In genomic region chr11:3686318-3686717, GRCm38 (mm10) we compare ENCODE assay signal across 20 mouse cellular contexts. TPM values are rescaled to one million over a fixed set of nuclear protein-coding genes. Genes with fewer than 3 reads are reported as not detected.
A peak's percentile ranks its signal among the peaks of the same experiment; 100 is the strongest.
DNase-seq lines count a peak whose midpoint lies in the region; TF ChIP-seq lines count a peak whose summit lies in the region.
"Had no signal": no experiment of that assay in that cellular context is flagged by ENCODE, and none has a peak within 500 bp of the region (broad histone marks: within the 10 kb centered on the region; RNA-seq: fewer than 3 reads in every experiment).

No protein-coding gene starts in this region.

- peak overlapping the region; percentile 61 for H3K27ac ChIP-seq in gastrocnemius, adult 2 months
- H3K27ac ChIP-seq in left cerebral cortex, adult 2 months: peak overlapping the region; percentile 34; the same call in 1 of the 2 replicates
- H3K27ac ChIP-seq in macrophage: peak overlapping the region; percentile 39; the same call in 1 of the 2 replicates
- H3K27ac ChIP-seq: forebrain, embryonic 13.5 days; heart, embryonic 10.5 days; hindbrain, embryonic 14.5 days had no signal

- no peak for DNase-seq in gastrocnemius, adult 2 months
- DNase-seq in gastrocnemius, adult 18-20 months (ENCODE audit: low spot score): no peak
- no peak for DNase-seq in left cerebral cortex, adult 2 months (ENCODE audit: extremely low spot score in 1 of 2, low spot score in 2 of 2)
- no peak for DNase-seq in left cerebral cortex, postnatal 36 days (ENCODE audit: low spot score in 2 of 2)
- peak; percentile 16 for DNase-seq in testis, postnatal 10 days (ENCODE audit: low spot score)
- no peak for DNase-seq in testis, postnatal 14 days (ENCODE audit: low spot score)
- no peak for DNase-seq in ovary, postnatal 14 days (ENCODE audit: low spot score)
- DNase-seq: adrenal gland, postnatal 10 days; B cell, adult 2 months; cerebellum, adult 18-20 months; cerebellum, adult 9-11 months; cerebellum, postnatal 36 days; forebrain, postnatal 0 days; gastrocnemius, postnatal 36 days; heart, adult 18-20 months; heart, postnatal 10 days had no signal

- H3K4me3 ChIP-seq in gastrocnemius, adult 2 months: no peak overlapping the region
- H3K4me3 ChIP-seq in left cerebral cortex, adult 2 months: no peak overlapping the region
- no peak overlapping the region for H3K4me3 ChIP-seq in macrophage (ENCODE audit: inconsistent target)
- H3K4me3 ChIP-seq: forebrain, embryonic 13.5 days; heart, embryonic 10.5 days had no signal

- WGBS in macrophage (ENCODE audit: missing documents): 100% methylated on average over 2 of the region's 2 CpGs

- intact Hi-C loops in gastrocnemius, adult 2 months (cut with DNase I): no loop called here
- intact Hi-C loops in left cerebral cortex, adult 2 months (cut with DNase I): no loop called here
- intact Hi-C loops in left cerebral cortex, postnatal 36 days (cut with DNase I): no loop called here

- no peak for TF ChIP-seq CTCF in gastrocnemius, adult 2 months (IDR thresholded peaks at IDR 0.05)
- no peak for TF ChIP-seq CTCF in left cerebral cortex, adult 2 months (IDR thresholded peaks at IDR 0.05)

- H3K79me2 ChIP-seq in macrophage (ENCODE audit: inconsistent target): no peaks in the 10 kb centered on the region

- H3K36me3 ChIP-seq in macrophage (ENCODE audit: inconsistent target): peaks cover 65% of the 10 kb centered on the region

RNA-seq across cellular contexts. Expression of gene Morc2a, which starts 37.3 kb away (rescaled TPM):
- 10 to 100 TPM; 18.4 to 20.3 TPM for total RNA-seq in gastrocnemius, adult 2 months (2021)
- total RNA-seq in gastrocnemius, adult 18-20 months (2021): 10 to 100 TPM; 17.2 to 17.7 TPM
- 10 to 100 TPM; 39.0 to 49.6 TPM for total RNA-seq in left cerebral cortex, adult 2 months (2021)
- total RNA-seq in left cerebral cortex, postnatal 36 days (2021): 10 to 100 TPM; 33.4 to 47.0 TPM
- 100 to 1,000 TPM in 18 of 26 experiments, 10 to 100 TPM in 8; 48.7 to 190 (median 112) TPM for total RNA-seq in macrophage (2018; cell fraction: chromatin; rRNA removed)
- 10 to 100 TPM; 10.1 to 28.8 (median 19.5) TPM for total RNA-seq in macrophage (2018; cell fraction: cytosol; rRNA removed)
- total RNA-seq in macrophage (2018; cell fraction: nucleus; rRNA removed): 10 to 100 TPM; 36.0 to 97.3 (median 56.0) TPM
- 15.7 to 23.7 TPM (median 23.7 TPM) in 3 replicates for polyA plus RNA-seq in macrophage (2018)
